Mouse (Mus musculus): ENCODE data around the gene Gemin6. TPM values are rescaled to one million over a fixed set of nuclear protein-coding genes. Genes with fewer than 3 reads are reported as not detected.

The Gemin6 gene
- 36.9 and 41.6 TPM in 2 replicates for polyA plus RNA-seq (2015; fragmentation: Nextera tagmentation; extraction: Ambion mirVana)

DNA sequence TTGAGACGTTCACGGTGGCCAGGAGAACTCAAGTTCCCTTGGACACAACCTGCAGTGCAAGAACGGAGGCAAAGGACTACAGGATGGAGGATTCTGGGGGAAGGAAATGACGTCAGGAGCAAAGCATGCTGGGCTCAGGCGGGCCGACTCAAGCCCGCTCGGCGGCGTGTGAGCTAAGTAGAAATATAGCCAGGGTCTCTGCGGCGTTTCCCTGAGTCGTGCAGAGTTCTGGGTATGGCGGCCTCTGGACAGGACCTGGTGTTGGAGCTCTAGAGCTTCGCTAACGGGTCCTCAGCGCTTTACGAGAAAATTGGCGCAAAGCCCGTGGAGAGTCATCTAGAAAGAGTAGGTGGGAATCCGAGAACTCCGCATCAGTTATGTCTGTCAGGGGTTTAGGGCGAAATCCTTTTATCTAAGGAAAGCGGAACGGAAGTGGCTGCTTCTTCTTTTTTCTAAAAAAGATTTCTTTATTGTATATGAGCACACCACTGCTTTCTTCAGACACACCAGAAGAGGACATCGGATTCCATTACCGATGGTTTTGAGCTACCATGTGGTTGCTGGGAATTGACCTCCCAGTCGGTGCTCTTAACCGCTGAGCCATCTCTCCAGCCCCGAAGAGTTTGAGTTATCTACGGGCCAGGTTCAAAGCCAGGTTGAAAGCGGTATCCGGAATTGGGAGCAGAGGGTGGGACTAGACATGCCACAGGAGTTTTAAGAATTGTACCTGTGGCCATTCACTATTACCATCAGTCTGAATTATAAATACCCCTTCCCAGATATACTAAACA is at the start of gene Gemin6:
Gene Gemin6, plus strand, starts transcription at position 116 of the 791 bp plus-strand sequence.

DNA sequence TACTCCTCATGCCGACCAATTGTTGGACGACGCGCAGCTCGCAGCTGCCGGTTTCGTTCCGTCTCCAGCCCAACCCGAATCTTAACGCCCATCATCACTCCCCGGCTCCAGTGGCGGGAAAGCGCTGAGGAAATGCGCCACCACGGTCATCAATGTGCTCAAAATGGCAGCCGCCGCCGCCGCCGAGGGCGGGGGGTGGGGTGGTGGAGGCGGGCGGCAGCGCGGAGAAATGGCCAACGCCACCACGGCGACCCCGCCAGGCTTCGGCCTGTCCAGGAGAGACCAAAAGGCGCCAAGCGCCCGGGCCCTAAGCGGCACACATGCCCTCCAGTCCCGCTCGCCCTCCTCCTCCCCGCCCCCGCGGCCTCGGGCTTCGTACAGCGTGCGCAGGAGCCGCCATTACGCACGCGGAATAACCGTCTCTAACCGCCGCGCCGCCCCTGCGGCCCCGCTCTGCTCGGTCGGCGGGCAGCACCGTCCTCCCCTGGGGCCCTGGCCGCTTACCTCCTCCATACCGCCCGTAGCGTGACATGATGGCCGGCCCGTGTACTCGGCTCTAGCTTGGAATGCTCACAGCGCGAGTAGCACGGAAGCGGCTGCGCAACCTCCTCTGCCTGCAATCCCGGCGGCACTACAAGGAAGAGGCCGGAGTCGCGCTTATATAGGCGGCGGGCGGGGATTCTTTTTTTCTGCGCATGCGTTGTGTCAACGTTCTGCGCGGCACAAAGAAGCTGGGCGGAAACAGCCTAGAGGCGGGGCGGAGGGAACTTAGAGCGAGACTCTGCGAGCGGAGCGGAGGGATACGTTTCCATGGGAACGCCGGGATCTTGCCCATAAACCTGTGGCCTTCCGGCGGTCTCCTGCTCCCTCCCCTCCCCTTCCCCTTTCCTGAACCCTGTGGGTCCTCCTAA is 17.3 kb upstream of the Gemin6 start, which contains the start of the genes Srsf7 and Ttc39d:
Gene Srsf7, minus strand, starts transcription at position 637 of the 911 bp plus-strand sequence.
Gene Ttc39d, plus strand, starts transcription at position 790 of the 911 bp plus-strand sequence.

Other genes with a start within 250 kb of the Gemin6 start
- gene Hnrnpll, start 162.1 kb upstream of the Gemin6 start, polyA plus RNA-seq (2015; fragmentation: Nextera tagmentation; extraction: Ambion mirVana), result 28.9 and 37.4 TPM in 2 replicates
- 9.0 and 9.9 TPM in 2 replicates for gene Galm, start 97.0 kb upstream of the Gemin6 start, polyA plus RNA-seq (2015; fragmentation: Nextera tagmentation; extraction: Ambion mirVana)
- 221 and 296 TPM in 2 replicates for gene Srsf7, start 17.1 kb upstream of the Gemin6 start, polyA plus RNA-seq (2015; fragmentation: Nextera tagmentation; extraction: Ambion mirVana)
- 0.15 and 0.19 TPM in 2 replicates for gene Ttc39d, start 17.0 kb upstream of the Gemin6 start, polyA plus RNA-seq (2015; fragmentation: Nextera tagmentation; extraction: Ambion mirVana)
- 25.7 and 27.1 TPM in 2 replicates for gene Morn2, start 65.8 kb downstream of the Gemin6 start, polyA plus RNA-seq (2015; fragmentation: Nextera tagmentation; extraction: Ambion mirVana)
- 9.2 and 13.0 TPM in 2 replicates for gene Dhx57, start 66.0 kb downstream of the Gemin6 start, polyA plus RNA-seq (2015; fragmentation: Nextera tagmentation; extraction: Ambion mirVana)
- gene Arhgef33, start 83.0 kb downstream of the Gemin6 start, polyA plus RNA-seq (2015; fragmentation: Nextera tagmentation; extraction: Ambion mirVana), result 1.5 and 2.5 TPM in 2 replicates
- gene Gm10190, start 149.1 kb downstream of the Gemin6 start, polyA plus RNA-seq (2015; fragmentation: Nextera tagmentation; extraction: Ambion mirVana), result 1.4 and 3.0 TPM in 2 replicates

Data from adrenal gland, postnatal 0 days (tissue).